Mouse (Mus musculus) embryonic fibroblast, embryonic 13.5 days (primary cell): ENCODE data around the gene Ptprt. TPM values are rescaled to one million over a fixed set of nuclear protein-coding genes. Genes with fewer than 3 reads are reported as not detected.
"Not testable (repeated sequence)": the region's sequence is repeated elsewhere in the genome, so short reads cannot be mapped to it uniquely, and the experiment has no call there.

ENCODE experiments used
- H3K27ac ChIP-seq: 2 replicates; pipeline ENCODE4 v1.5.1; 2012; ENCODE audit warnings: low read length, control low read depth, inconsistent platforms; ENCODE audit not compliant: insufficient read depth
- H3K4me1 ChIP-seq: 2 replicates; pipeline ENCODE4 v1.6.1; 2011; ENCODE audit warnings: low read length; ENCODE audit not compliant: control insufficient read depth, insufficient read depth
- H3K4me3 ChIP-seq: 2 replicates; pipeline ENCODE4 v1.5.1; 2011; ENCODE audit warnings: mild to moderate bottlenecking, control low read depth, low read length; ENCODE audit not compliant: insufficient read depth
- CTCF ChIP-seq: IDR thresholded peaks from 2 replicates; pipeline ENCODE4 v1.5.1; 2011; ENCODE audit warnings: mild to moderate bottlenecking, control low read depth, low read length, moderate library complexity, borderline replicate concordance; ENCODE audit not compliant: insufficient read depth
- POLR2A ChIP-seq: IDR thresholded peaks from 2 replicates; pipeline ENCODE4 v1.6.1; 2011; ENCODE audit warnings: low read depth, mild to moderate bottlenecking, control low read depth, low read length, moderate library complexity
- polyA plus RNA-seq: library from polyadenylated mRNA; stranded (reverse); fragments of >200 nt; gene quantifications from 2 replicates; pipeline ENCODE4 v1.2.4, GENCODE M21; 2011; ENCODE audit warnings: low read depth; ENCODE audit not compliant: missing spikeins, insufficient read length

Gene Ptprt
- polyA plus RNA-seq, 1 experiment = 0.44 TPM

- Histone ChIP-seq H3K4me3 (no peak overlapping the region), H3K4me1 (no peaks in the 10 kb centered on the region), H3K27ac (no peak overlapping the region)
- TF ChIP-seq POLR2A (no peak), CTCF (no peak)
Observed at GRCm38 (mm10) chr2:161549577-161549976, 1111.4 kb downstream of the Ptprt start.

- H3K4me3 ChIP-seq = no peak overlapping the region
- no peak for TF ChIP-seq CTCF
- TF ChIP-seq POLR2A = no peak
- H3K4me1 ChIP-seq = no peaks in the 10 kb centered on the region
- no peak overlapping the region for H3K27ac ChIP-seq
Observed at GRCm38 (mm10) chr2:161547318-161547717, 1113.6 kb downstream of the Ptprt start.

DNA sequence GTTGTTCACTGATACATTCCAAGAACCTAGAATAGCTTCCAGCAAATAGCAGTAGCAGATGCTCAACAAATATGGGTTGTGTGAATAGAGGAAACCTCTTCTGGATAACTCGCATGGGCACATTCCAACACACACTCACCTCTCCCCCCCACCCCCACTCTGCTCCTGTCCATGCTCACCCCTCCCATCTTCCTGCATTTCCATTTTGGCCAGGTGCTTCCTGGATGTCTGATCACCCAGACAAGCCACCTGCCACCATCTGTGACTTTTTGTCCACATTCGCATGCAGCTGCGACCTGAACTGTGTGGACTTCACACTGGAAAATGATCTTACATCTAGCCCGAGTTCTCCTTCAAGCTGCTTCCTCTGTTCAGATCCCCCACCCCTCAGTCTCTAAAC, 1115.5 kb downstream of the Ptprt start:
- no peak overlapping the region for H3K4me3 ChIP-seq
- H3K27ac ChIP-seq = no peak overlapping the region
- TF ChIP-seq POLR2A = no peak
- no peak for TF ChIP-seq CTCF
- no peaks in the 10 kb centered on the region for H3K4me1 ChIP-seq

DNA sequence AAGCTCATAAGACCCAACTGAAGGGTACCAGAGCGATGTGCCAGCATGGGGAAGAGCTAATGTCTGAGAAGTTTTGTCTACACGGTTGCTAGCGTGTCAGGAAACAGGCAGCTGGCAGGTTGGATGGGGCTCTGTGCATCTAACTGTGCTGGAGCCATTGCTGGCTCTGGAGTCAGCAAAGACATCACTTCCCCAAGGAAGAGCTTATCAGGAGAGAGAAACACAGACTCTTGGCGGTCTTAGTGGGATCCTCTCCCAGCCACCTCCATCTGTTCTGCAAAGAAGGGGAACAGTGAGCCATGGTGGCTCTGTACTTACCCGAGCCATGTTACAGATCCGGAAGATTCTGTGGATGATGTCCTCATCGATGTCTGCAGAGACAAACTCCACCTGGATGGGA, 1126.8 kb downstream of the Ptprt start:
- TF ChIP-seq POLR2A = no peak
- no peak for TF ChIP-seq CTCF
- no peak overlapping the region for H3K4me3 ChIP-seq
- H3K27ac ChIP-seq = no peak overlapping the region
- H3K4me1 ChIP-seq = no peaks in the 10 kb centered on the region

DNA sequence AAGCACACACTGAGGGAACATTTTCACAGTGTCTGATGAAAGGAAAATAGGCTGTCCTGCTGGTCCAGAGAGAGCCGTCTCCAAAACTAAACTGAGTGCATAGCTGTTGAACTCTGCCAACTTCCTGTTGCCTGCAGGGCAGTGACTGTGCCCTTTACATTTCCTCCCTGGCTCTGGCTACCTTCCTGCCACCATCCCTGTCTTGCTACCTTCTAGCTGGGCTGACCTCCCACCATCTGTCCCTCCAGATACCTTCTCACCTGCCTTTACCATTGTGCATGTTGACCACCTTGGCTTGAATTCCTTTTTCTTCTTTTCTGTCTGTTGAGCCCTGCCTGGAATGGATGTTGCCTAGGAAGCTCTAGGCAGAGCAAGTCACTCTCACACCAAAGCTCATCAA, 1133.8 kb downstream of the Ptprt start:
- no peak overlapping the region for H3K4me3 ChIP-seq
- TF ChIP-seq CTCF = no peak
- no peak for TF ChIP-seq POLR2A
- H3K27ac ChIP-seq = no peak overlapping the region
- H3K4me1 ChIP-seq = no peaks in the 10 kb centered on the region

GRCm38 (mm10) chr2:161519671-161520070, 1141.3 kb downstream of the Ptprt start:
- TF ChIP-seq CTCF = no peak
- TF ChIP-seq POLR2A = no peak
- Histone ChIP-seq H3K4me1 (no peaks in the 10 kb centered on the region), H3K4me3 (no peak overlapping the region), H3K27ac (no peak overlapping the region)

- H3K4me3 ChIP-seq = no peak overlapping the region
- H3K27ac ChIP-seq = no peak overlapping the region
- H3K4me1 ChIP-seq = no peaks in the 10 kb centered on the region
- no peak for TF ChIP-seq CTCF
- no peak for TF ChIP-seq POLR2A
Observed at GRCm38 (mm10) chr2:161516921-161517320, 1144.0 kb downstream of the Ptprt start.

DNA sequence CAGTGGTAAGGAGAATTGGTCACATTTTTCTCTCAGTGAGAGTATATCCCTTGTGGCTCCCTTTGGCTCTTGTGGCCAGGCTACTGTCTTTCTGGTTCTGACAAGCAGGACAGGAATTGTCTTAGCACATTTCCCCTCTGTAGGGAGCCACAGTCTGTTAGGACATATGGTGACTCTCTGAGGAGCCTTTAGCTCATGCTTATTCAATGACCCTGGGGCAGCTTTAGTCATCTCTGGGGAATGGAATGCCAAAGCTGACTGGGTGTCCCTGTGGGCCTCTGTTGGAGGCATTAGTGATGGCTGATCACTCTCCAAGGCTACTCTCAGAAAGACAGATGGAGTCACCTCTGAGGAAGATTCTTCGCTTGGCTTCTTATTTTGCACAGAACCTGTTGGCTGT, 1147.7 kb downstream of the Ptprt start:
- Histone ChIP-seq H3K4me1 (no peaks in the 10 kb centered on the region), H3K4me3 (no peak overlapping the region), H3K27ac (no peak overlapping the region)
- TF ChIP-seq POLR2A (no peak), CTCF (no peak)

- H3K4me3 ChIP-seq, H3K27ac ChIP-seq, H3K4me1 ChIP-seq: not testable (repeated sequence)
Observed at GRCm38 (mm10) chr2:161511880-161512570, 1148.9 kb downstream of the Ptprt start.

GRCm38 (mm10) chr2:161511101-161511759, 1149.7 kb downstream of the Ptprt start:
- Histone ChIP-seq H3K27ac (no peak overlapping the region), H3K4me3 (peak overlapping the region; percentile 51), H3K4me1 (no peaks in the 10 kb centered on the region)
- TF ChIP-seq CTCF (no peak), POLR2A (no peak)
